Mouse (Mus musculus): ENCODE results near the gene Camk2g. TPM values are rescaled to one million over a fixed set of nuclear protein-coding genes. Genes with fewer than 3 reads are reported as not detected.

Gene Camk2g
- 4.5 and 5.4 TPM in 2 replicates for polyA plus RNA-seq (2012; rRNA removed)
- 3.9 and 7.2 TPM in 2 replicates for polyA plus RNA-seq (2014; fragmentation: Nextera tagmentation; extraction: Ambion mirVana)

GRCm38 (mm10) chr14:20793758-20794531 lies at the start of gene Camk2g:
TSS of gene Camk2g (minus strand) at chr14:20794088.
- H3K4me3 ChIP-seq (ENCODE audit: insufficient read depth in 1 of 2, low read depth in 2 of 2, low read length in 2 of 2) = peak within 1 kb of the TSS; percentile 60 to 88
- H3K9me3 ChIP-seq (ENCODE audit: control insufficient read depth, low read length) = no peaks in the 10 kb centered on the region
- no peak for TF ChIP-seq CTCF (IDR thresholded peaks at IDR 0.05; ENCODE audit: low read depth)
- H3K36me3 ChIP-seq (replicated peaks; ENCODE audit: control insufficient read depth, insufficient read depth, low read depth) = no peaks in the 10 kb centered on the region
- H3K4me1 ChIP-seq (replicated peaks; ENCODE audit: control insufficient read depth in 2 of 2, insufficient read depth in 2 of 2, low read length in 1 of 2) = peaks cover 0 to 10% of the 10 kb centered on the region in 2 experiments; a peak in 3 of 4 replicates
- peak; percentile 69 to 77 (median 71) for DNase-seq (ENCODE audit: low read depth in 3 of 3, low spot score in 3 of 3)
- peak within 1 kb of the TSS; percentile 6; the same call in 1 of the 2 replicates for H3K27ac ChIP-seq
- WGBS (ENCODE audit: insufficient replicate concordance) = under 1% methylated on average over 50 of the region's 76 CpGs
- H3K27me3 ChIP-seq (ENCODE audit: control insufficient read depth, insufficient read depth, low read length) = no peaks in the 10 kb centered on the region
- peak within 1 kb of the TSS; percentile 91 for H3K4me2 ChIP-seq (ENCODE audit: low read depth)
- H3K9ac ChIP-seq (replicated peaks) = peak within 1 kb of the TSS; percentile 66
- ATAC-seq (ENCODE audit: insufficient read depth) = peak; percentile 95

- ATAC-seq (ENCODE audit: insufficient read depth) (no peak), DNase-seq (ENCODE audit: low read depth in 3 of 3, low spot score in 3 of 3) (no peak)
- Histone ChIP-seq H3K4me2 (ENCODE audit: low read depth) (no peak overlapping the region), H3K4me1 (replicated peaks; ENCODE audit: control insufficient read depth in 2 of 2, insufficient read depth in 2 of 2, low read length in 1 of 2) (peaks cover 0 to 2% of the 10 kb centered on the region in 2 experiments; a peak in 1 of 4 replicates), H3K27me3 (ENCODE audit: control insufficient read depth, insufficient read depth, low read length) (no peaks in the 10 kb centered on the region), H3K9ac (replicated peaks) (no peak overlapping the region), H3K27ac (no peak overlapping the region), H3K36me3 (replicated peaks; ENCODE audit: control insufficient read depth, insufficient read depth, low read depth) (no peaks in the 10 kb centered on the region), H3K9me3 (ENCODE audit: control insufficient read depth, low read length) (no peaks in the 10 kb centered on the region), H3K4me3 (ENCODE audit: insufficient read depth in 1 of 2, low read depth in 2 of 2, low read length in 2 of 2) (no peak overlapping the region)
- no peak for TF ChIP-seq EP300 (IDR thresholded peaks at IDR 0.05; ENCODE audit: low read depth)
- no peak for TF ChIP-seq CTCF (IDR thresholded peaks at IDR 0.05; ENCODE audit: low read depth)
- 68% methylated on average over 3 of the region's 3 CpGs for WGBS (ENCODE audit: insufficient replicate concordance)
These were observed 48.7 kb upstream of the Camk2g start for GRCm38 (mm10) chr14:20842629-20843028.

- H3K36me3 ChIP-seq (replicated peaks; ENCODE audit: control insufficient read depth, insufficient read depth, low read depth) = no peaks in the 10 kb centered on the region
- H3K9me3 ChIP-seq (ENCODE audit: control insufficient read depth, low read length) = no peaks in the 10 kb centered on the region
- H3K4me3 ChIP-seq (ENCODE audit: insufficient read depth in 1 of 2, low read depth in 2 of 2, low read length in 2 of 2) = no peak overlapping the region
- 54% methylated on average over 2 of the region's 2 CpGs for WGBS (ENCODE audit: insufficient replicate concordance)
- H3K27me3 ChIP-seq (ENCODE audit: control insufficient read depth, insufficient read depth, low read length) = peaks cover 6% of the 10 kb centered on the region; the same call in 1 of the 2 replicates
- H3K9ac ChIP-seq (replicated peaks) = no peak overlapping the region
- no peak for DNase-seq (ENCODE audit: low read depth in 3 of 3, low spot score in 3 of 3)
- no peak overlapping the region for H3K27ac ChIP-seq
- ATAC-seq (ENCODE audit: insufficient read depth) = no peak
- no peak overlapping the region for H3K4me2 ChIP-seq (ENCODE audit: low read depth)
- peaks cover 0 to 2% of the 10 kb centered on the region in 2 experiments; a peak in 1 of 4 replicates for H3K4me1 ChIP-seq (replicated peaks; ENCODE audit: control insufficient read depth in 2 of 2, insufficient read depth in 2 of 2, low read length in 1 of 2)
- TF ChIP-seq CTCF (IDR thresholded peaks at IDR 0.05; ENCODE audit: low read depth) = no peak
- no peak for TF ChIP-seq EP300 (IDR thresholded peaks at IDR 0.05; ENCODE audit: low read depth)
These were observed 47.6 kb upstream of the Camk2g start for GRCm38 (mm10) chr14:20841526-20841925.

- peaks cover 0 to 3% of the 10 kb centered on the region in 2 experiments; a peak in 1 of 4 replicates for H3K4me1 ChIP-seq (replicated peaks; ENCODE audit: control insufficient read depth in 2 of 2, insufficient read depth in 2 of 2, low read length in 1 of 2)
- DNase-seq (ENCODE audit: low read depth in 3 of 3, low spot score in 3 of 3) (no peak), ATAC-seq (ENCODE audit: insufficient read depth) (no peak)
- H3K27ac ChIP-seq = no peak overlapping the region
- TF ChIP-seq EP300 (IDR thresholded peaks at IDR 0.05; ENCODE audit: low read depth) (no peak), CTCF (IDR thresholded peaks at IDR 0.05; ENCODE audit: low read depth) (no peak)
- no peaks in the 10 kb centered on the region for H3K36me3 ChIP-seq (replicated peaks; ENCODE audit: control insufficient read depth, insufficient read depth, low read depth)
- WGBS (ENCODE audit: insufficient replicate concordance) = 82% methylated on average over 7 of the region's 7 CpGs
- no peak overlapping the region for H3K4me2 ChIP-seq (ENCODE audit: low read depth)
- no peaks in the 10 kb centered on the region for H3K9me3 ChIP-seq (ENCODE audit: control insufficient read depth, low read length)
- no peak overlapping the region for H3K4me3 ChIP-seq (ENCODE audit: insufficient read depth in 1 of 2, low read depth in 2 of 2, low read length in 2 of 2)
- H3K27me3 ChIP-seq (ENCODE audit: control insufficient read depth, insufficient read depth, low read length) = peaks cover 14% of the 10 kb centered on the region; the same call in 1 of the 2 replicates
- H3K9ac ChIP-seq (replicated peaks) = no peak overlapping the region
These were observed 43.8 kb upstream of the Camk2g start for GRCm38 (mm10) chr14:20837681-20838080.

- H3K27ac ChIP-seq = no peak overlapping the region
- no peak overlapping the region for H3K9ac ChIP-seq (replicated peaks)
- DNase-seq (ENCODE audit: low read depth in 3 of 3, low spot score in 3 of 3) (no peak), ATAC-seq (ENCODE audit: insufficient read depth) (no peak)
- H3K4me2 ChIP-seq (ENCODE audit: low read depth) = peak overlapping the region; percentile 68
- TF ChIP-seq CTCF (IDR thresholded peaks at IDR 0.05; ENCODE audit: low read depth) (no peak), EP300 (IDR thresholded peaks at IDR 0.05; ENCODE audit: low read depth) (no peak)
- H3K4me3 ChIP-seq (ENCODE audit: insufficient read depth in 1 of 2, low read depth in 2 of 2, low read length in 2 of 2) = peak overlapping the region; percentile 40 to 46
- H3K36me3 ChIP-seq (replicated peaks; ENCODE audit: control insufficient read depth, insufficient read depth, low read depth) = no peaks in the 10 kb centered on the region
- no peaks in the 10 kb centered on the region for H3K9me3 ChIP-seq (ENCODE audit: control insufficient read depth, low read length)
- H3K4me1 ChIP-seq (replicated peaks; ENCODE audit: control insufficient read depth in 2 of 2, insufficient read depth in 2 of 2, low read length in 1 of 2) = peaks cover 0 to 3% of the 10 kb centered on the region in 2 experiments; a peak in 1 of 4 replicates
- WGBS (ENCODE audit: insufficient replicate concordance) = 5% methylated on average over 10 of the region's 10 CpGs
- H3K27me3 ChIP-seq (ENCODE audit: control insufficient read depth, insufficient read depth, low read length) = peaks cover 14% of the 10 kb centered on the region; the same call in 1 of the 2 replicates
These were observed 43.1 kb upstream of the Camk2g start for GRCm38 (mm10) chr14:20836905-20837376.

Data from liver, embryonic 14.5 days (tissue).